Mouse (Mus musculus) lung, postnatal 36 days (tissue): ENCODE data around the gene Jph4.

Experiments used
- DNase-seq: peaks from one replicate; pipeline ENCODE4 v3.0.0; 2022; ENCODE audit warnings: mixed read lengths

The Jph4 gene

DNA sequence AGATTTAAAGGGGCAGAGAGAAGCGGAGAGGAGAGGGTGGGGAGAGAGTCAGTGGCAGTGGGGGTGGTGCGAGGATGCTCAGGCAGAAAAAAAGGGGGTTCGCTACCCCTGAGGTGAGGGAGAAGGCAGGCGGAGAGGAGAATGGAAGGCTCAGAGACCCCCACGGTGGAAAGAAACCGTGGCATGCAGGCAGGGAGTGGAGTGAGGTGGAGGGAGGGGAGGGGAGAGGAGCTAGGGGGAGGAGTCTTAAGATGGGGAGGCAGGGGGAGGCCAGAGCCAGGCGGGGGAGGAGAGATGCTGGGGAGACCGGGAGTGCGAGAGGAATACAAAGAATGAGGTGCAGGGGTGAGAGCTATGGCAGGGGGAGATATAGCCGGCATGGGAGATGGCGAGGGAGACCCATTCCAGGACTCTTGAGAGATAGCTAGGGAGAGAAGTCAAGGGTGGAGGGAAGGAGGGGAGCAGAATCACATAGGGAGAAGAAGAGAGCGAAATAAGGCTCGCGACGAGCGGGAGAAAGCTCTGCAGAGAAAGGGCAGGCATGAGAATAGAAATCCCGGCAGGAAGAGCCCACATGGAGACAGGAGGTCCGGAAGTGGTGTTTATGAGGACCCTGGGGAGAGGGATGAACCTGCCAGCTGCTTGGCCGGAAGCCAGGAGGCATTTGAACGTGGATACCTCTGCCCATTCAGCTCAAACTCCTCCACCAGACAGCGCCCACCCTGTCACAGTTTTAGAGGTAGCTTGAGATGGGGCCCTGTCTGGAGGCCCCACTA lies at the start of gene Jph4:
TSS of gene Jph4 (minus strand) at position 511 of the 776 bp plus-strand sequence.
- DNase-seq, result no peak

GRCm38 (mm10) chr14:55164172-55164806 lies 47.6 kb upstream of the Jph4 start:
- DNase-seq, result no peak

DNA sequence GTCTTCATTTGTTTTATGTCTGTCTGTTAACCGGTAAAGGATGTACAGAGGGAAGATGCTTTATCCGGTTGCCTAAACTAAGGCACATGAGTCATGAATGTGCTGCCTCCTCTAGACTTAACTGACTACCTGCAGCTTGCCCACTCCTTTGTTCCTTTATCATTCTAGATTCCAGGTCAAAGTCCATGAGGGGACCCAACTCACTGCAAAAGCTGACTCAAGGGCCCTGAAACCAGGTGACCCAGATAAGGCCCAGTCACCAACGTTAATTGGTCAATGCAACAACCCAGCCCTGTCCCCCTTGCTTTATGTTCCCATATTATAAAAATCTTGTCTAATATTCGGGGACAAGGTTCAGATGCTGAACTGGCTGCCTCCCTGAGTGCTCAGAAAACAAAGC lies 45.4 kb upstream of the Jph4 start:
- no peak for DNase-seq

- DNase-seq, result peak; percentile 77
Measured at GRCm38 (mm10) chr14:55161098-55161634, 44.4 kb upstream of the Jph4 start.

- no peak for DNase-seq
Measured at GRCm38 (mm10) chr14:55160251-55161071, 43.7 kb upstream of the Jph4 start.

DNA sequence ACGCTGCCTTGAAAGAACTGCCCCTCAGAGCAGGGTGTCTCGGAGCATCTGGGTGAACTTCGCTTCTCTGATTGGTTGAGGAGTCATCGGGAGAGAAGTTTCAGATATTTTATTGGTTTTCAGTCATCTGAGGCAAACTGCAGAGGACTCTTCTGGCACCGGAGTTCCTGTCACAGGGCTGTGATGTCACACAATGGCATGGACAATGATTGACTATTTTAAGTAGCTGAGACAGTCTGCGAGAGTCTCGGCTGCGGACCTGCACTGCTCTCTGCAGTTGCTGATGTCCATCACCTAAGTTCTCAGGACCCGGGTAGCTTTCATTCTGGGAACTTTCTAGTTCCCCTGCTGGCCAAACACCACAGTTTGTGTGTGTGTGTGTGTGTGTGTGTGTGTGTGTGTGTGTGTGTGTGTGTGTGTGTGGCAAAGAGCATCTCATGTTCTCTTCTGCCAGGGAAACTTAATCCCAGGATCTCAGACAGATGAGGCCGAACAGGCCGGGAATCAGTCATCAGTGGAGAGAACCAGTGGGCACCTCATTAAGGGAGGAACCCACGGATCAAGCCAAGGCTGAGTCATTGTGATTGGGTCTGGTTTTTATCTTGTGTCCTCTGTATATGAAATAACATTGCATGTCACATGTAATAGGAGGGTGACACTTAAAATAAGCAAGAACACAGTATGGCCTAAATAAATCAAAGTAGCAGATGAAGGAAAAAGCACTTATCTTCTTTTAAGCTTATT lies 40.8 kb upstream of the Jph4 start:
- DNase-seq, result peak; percentile 9

DNA sequence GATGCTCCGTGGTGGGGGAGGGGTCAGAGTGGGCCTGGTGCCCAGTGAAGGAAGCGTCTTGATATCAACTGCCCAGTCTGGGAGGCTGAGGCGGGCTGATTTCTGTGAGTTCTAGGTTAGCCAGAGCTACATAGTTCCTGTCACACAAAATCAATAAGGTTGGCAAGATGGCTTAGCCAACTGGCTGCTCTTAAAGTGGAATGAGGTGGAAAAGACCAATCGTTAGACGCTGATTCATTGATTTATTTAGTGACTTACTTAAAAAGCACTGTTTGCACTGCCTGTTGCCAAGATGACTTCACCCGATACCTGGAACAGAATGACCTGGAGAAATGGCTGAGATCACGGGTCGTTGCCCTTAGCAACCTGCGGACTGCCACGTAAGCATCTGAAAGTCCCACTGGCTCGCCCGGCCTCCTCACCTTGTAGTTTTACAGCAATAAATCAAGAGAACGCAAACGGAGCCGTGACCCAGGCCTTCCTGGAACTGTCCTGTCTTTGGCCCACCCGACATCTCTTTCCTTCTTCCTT lies 36.3 kb upstream of the Jph4 start:
- no peak for DNase-seq

GRCm38 (mm10) chr14:55152174-55152573 lies 35.4 kb upstream of the Jph4 start:
- DNase-seq, result no peak

DNA sequence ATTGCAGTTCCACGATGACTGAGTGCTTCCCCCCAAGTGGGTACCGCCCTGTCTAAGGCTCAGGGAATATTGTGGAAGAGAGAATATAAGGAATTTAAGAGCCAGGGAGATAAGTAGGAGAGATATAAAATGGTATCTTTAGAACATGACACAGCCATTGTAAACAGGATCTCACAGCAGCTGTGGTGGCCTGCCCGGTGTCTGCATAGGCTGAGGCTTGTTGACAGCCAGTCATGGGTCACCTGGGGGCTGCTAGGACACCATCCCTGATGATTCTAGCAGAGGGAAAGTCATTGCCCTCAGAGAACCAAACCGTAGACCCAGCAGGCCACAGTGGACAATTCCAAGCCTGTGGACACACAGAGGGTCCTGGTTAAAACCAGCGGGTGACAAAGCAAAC lies 34.2 kb upstream of the Jph4 start:
- DNase-seq, result no peak

- no peak for DNase-seq
Measured at GRCm38 (mm10) chr14:55149041-55149440, 32.3 kb upstream of the Jph4 start.

DNA sequence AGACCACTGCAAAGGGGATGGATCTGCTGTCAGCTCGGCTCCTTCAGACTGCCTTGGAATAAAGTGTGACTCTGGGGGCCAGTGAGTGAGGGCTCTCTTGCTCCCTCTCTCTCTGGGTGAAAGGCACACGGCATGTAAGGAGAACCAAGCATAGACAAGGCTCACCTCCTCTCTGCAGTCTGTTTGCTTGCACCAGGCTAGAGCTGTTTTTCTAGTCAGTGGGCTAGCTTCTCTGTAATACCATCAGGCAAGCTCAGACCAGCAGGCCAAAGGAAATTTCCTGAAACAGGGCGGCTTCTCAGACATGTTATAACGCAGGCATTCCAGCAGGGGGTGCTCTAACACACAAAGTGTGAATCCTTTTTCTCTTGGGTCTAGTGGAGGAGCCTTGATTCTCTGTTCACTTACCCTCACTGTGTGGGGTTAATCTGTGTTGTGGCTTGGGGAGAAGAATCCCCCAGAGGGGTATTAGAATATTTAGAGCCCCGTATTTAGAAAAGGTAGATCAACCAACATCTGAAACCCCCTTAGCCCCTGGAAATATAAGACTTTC lies 31.7 kb upstream of the Jph4 start:
- peak; percentile 47 for DNase-seq

DNA sequence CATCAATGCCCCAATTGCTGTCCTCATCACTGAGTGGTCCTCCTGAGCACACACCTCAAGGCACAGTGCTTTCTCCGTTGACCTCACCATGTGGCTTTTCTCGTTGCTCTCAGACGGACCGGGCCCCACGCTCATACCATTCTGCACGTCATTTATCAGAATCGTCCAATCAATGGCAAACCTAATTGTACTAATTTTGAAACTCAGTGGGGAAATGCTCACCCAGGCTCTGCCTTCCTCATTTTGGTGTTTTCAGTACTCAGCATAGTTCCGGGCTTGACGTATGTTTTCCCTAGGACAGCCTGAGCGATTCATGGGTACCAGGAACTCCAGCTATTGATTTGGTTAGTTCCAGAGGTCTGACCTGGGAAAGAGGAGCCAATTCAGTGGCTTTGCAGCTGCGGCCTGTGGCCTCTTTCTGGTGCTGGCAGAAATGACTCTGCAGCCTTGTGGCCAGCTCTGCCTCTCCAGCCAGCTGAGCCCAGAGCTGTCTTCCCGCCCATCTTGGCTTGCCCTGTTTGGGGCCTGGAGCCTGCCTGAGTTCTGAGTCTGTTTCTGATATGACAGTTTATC lies 30.2 kb upstream of the Jph4 start:
- peak; percentile 26 for DNase-seq

GRCm38 (mm10) chr14:55146324-55146723 lies 29.6 kb upstream of the Jph4 start:
- no peak for DNase-seq

- peak; percentile 17 for DNase-seq
Measured at GRCm38 (mm10) chr14:55139313-55139712, 22.6 kb upstream of the Jph4 start.

DNA sequence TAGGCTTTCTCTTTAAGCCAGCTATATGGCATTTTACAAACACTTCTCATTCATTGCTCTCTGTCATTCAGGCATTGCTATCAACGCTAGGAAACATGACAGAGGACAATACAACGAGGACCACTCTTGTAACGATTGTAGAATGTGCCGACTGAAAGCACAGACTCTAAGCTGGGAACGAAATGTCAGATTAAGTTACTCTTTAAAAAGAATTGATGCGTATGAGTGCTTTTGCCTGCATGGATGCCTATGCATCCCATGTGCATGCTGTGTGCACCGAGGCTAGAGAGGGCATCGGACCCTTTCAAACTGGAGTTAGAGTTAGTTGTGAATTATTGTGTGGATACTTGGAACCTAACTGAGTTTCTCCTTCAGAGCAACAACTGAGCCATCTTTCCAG lies 18.9 kb upstream of the Jph4 start:
- no peak for DNase-seq

DNA sequence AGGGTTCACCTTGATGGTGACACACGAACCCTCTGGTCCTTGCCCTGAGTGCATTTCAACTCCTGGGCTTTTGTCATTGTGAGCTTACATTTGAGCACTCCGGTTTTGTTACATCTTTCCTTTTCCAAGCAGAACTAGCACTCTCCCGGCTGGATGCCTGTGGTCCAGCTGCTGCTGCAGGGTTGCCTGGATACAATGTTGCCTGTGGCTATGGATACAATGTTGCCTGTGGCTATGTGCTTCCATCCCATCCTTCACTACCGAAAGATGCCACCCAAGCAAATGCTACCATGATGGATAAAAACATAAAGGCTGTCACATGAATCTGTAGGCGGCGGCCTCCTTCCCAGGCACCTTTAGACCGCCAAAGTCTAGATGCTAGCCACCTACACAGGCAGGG lies 9.8 kb upstream of the Jph4 start:
- DNase-seq, result no peak

- no peak for DNase-seq
Measured at GRCm38 (mm10) chr14:55125711-55126110, 9.0 kb upstream of the Jph4 start.

DNA sequence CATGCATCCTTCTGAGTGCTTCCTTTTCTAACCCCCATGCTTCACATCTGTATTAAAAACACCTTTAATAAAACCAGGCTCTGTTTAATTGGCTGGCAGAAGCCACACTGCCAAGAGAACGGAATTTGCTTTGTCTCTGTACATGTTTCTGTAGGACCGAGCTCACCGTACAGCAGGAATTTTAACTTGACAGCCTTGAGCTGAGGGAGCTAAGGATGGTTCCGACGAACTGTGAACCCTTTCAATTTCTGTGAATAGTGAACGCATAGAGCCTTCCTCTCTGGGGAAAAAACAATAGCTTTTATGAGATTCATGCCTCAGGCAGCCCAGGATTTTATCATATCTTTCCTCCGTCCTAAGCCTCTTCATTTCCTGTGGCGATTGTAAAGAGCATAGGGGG lies 5.6 kb upstream of the Jph4 start:
- no peak for DNase-seq

GRCm38 (mm10) chr14:55121947-55122346 lies 5.2 kb upstream of the Jph4 start:
- peak; percentile 91 for DNase-seq

GRCm38 (mm10) chr14:55119421-55120134 lies 2.8 kb upstream of the Jph4 start:
- no peak for DNase-seq

- DNase-seq, result no peak
Measured at GRCm38 (mm10) chr14:55118852-55119251, 2.1 kb upstream of the Jph4 start.
